Mouse (Mus musculus) intestine, postnatal 0 days (tissue): ENCODE data around the gene Theg. TPM values are rescaled to one million over a fixed set of nuclear protein-coding genes. Genes with fewer than 3 reads are reported as not detected.

Source experiments
- ATAC-seq: fragments of 200-750 bp; cut with Nextera tagmentation; 2 replicates; pipeline ENCODE4 v1.8.0; 2017; ENCODE audit warnings: mild to moderate bottlenecking, moderate TSS enrichment, moderate library complexity
- H3K27ac ChIP-seq: fragments of 300-500 bp; sonication (generic); 2 replicates; pipeline ENCODE4 v1.5.1; 2014; ENCODE audit warnings: mild to moderate bottlenecking, low read depth, low read length, moderate library complexity
- H3K27me3 ChIP-seq: fragments of 300-500 bp; sonication (generic); replicated peaks from 2 replicates; pipeline ENCODE4 v1.6.1; 2014; ENCODE audit warnings: low read length, mixed read lengths; ENCODE audit not compliant: control insufficient read depth, insufficient read depth
- H3K36me3 ChIP-seq: fragments of 300-500 bp; sonication (generic); 2 replicates; pipeline ENCODE4 v1.6.1; 2014; ENCODE audit warnings: mild to moderate bottlenecking, moderate library complexity; ENCODE audit not compliant: control insufficient read depth, insufficient read depth
- H3K4me1 ChIP-seq: fragments of 300-500 bp; sonication (generic); replicated peaks from 2 replicates; pipeline ENCODE4 v1.6.1; 2014; ENCODE audit warnings: antibody characterized with exemption, low read length, mixed read lengths; ENCODE audit not compliant: control insufficient read depth, insufficient read depth
- H3K4me2 ChIP-seq: fragments of 300-500 bp; sonication (generic); replicated peaks from 2 replicates; pipeline ENCODE4 v1.6.1; 2014; ENCODE audit warnings: low read depth, mild to moderate bottlenecking, moderate library complexity
- H3K4me3 ChIP-seq: fragments of 300-500 bp; sonication (generic); 2 replicates; pipeline ENCODE4 v1.5.1; 2014; ENCODE audit warnings: low read depth, low read length
- H3K9ac ChIP-seq: fragments of 300-500 bp; sonication (generic); 2 replicates; pipeline ENCODE4 v1.6.1; 2014; ENCODE audit warnings: mild to moderate bottlenecking, low read depth, low read length
- H3K9me3 ChIP-seq: fragments of 300-500 bp; sonication (generic); 2 replicates; pipeline ENCODE4 v1.6.1; 2016; ENCODE audit warnings: mixed run types; ENCODE audit not compliant: control insufficient read depth
- CTCF ChIP-seq: sonication (generic); IDR thresholded peaks from 2 replicates; pipeline ENCODE4 v1.5.1; 2016; ENCODE audit warnings: low read depth, mild to moderate bottlenecking, control low read depth, antibody characterized with exemption, moderate library complexity
- WGBS: fragments of 180-500 bp; shearing (Covaris S2); extraction: QIAGEN DNeasy Blood & Tissue Kit; methylation state at CpG from one replicate; pipeline ENCODE4 v1.1.7; 2014; 5-methylcytosine and 5-hydroxymethylcytosine counted together
- microRNA-seq: library from miRNA; unstranded; fragments of <30 nt; microRNA quantifications from one replicate; pipeline ENCODE4, GENCODE M21; 2016
- polyA plus RNA-seq: library from polyadenylated mRNA; unstranded; fragments of >200 nt; fragmentation: Nextera tagmentation; extraction: Ambion mirVana; gene quantifications from 2 replicates; pipeline ENCODE4 v1.2.1, GENCODE M21; 2015

Theg gene
- polyA plus RNA-seq, 1 experiment from 2014 or later, result not detected

GRCm38 (mm10) chr10:79527453-79527845 is 59.7 kb downstream of the Theg start:
- 88% methylated on average over 6 of the region's 6 CpGs for WGBS

GRCm38 (mm10) chr10:79526661-79527452 is 60.3 kb downstream of the Theg start:
- H3K4me3 ChIP-seq, result no peak overlapping the region
- TF ChIP-seq CTCF, result no peak
- no peak overlapping the region for H3K9ac ChIP-seq
- H3K4me2 ChIP-seq, result no peak overlapping the region
- no peaks in the 10 kb centered on the region for H3K4me1 ChIP-seq
- peaks cover 47% of the 10 kb centered on the region for H3K36me3 ChIP-seq
- ATAC-seq, result peak; percentile 17; the same call in 1 of the 2 replicates
- H3K27me3 ChIP-seq, result no peaks in the 10 kb centered on the region
- H3K9me3 ChIP-seq, result no peaks in the 10 kb centered on the region
- no peak overlapping the region for H3K27ac ChIP-seq
- 84% methylated on average over 12 of the region's 12 CpGs for WGBS

More at GRCm38 (mm10) chr10:79527453-79527845, 59.7 kb downstream of the Theg start:
- no peak for TF ChIP-seq CTCF
- Histone ChIP-seq H3K27me3 (no peaks in the 10 kb centered on the region), H3K4me3 (no peak overlapping the region), H3K9ac (no peak overlapping the region), H3K9me3 (no peaks in the 10 kb centered on the region), H3K4me1 (no peaks in the 10 kb centered on the region), H3K36me3 (peaks cover 47% of the 10 kb centered on the region), H3K4me2 (no peak overlapping the region), H3K27ac (no peak overlapping the region)
- ATAC-seq, result no peak

Small RNA genes within 50 kb of the gene (microRNA-seq; reads per million reads assigned to microRNA genes)
- 2.2 reads per million for gene Mir6909

Other genes with a start within 250 kb of the Theg start
- not detected in 2 replicates for gene Vmn2r82, start 230.8 kb downstream of the Theg start, polyA plus RNA-seq
- not detected in 2 replicates for gene Vmn2r83, start 118.6 kb downstream of the Theg start, polyA plus RNA-seq
- 141 TPM in 2 replicates for gene Plpp2, start 53.5 kb downstream of the Theg start, polyA plus RNA-seq
- 15.6 and 16.2 TPM in 2 replicates for gene Mier2, start 32.1 kb downstream of the Theg start, polyA plus RNA-seq
- gene C2cd4c, start 26.7 kb upstream of the Theg start, polyA plus RNA-seq, result 0.05 TPM in 2 replicates
- gene Shc2, start 50.6 kb upstream of the Theg start, polyA plus RNA-seq, result 1.9 and 2.2 TPM in 2 replicates
- not detected in 2 replicates for gene Odf3l2, start 58.4 kb upstream of the Theg start, polyA plus RNA-seq
- gene Madcam1, start 77.2 kb upstream of the Theg start, polyA plus RNA-seq, result 15.6 and 16.9 TPM in 2 replicates
- 47.6 and 48.5 TPM in 2 replicates for gene Tpgs1, start 82.0 kb upstream of the Theg start, polyA plus RNA-seq
- gene Cdc34, start 94.9 kb upstream of the Theg start, polyA plus RNA-seq, result 88.0 and 89.6 TPM in 2 replicates
- gene Gzmm, start 101.7 kb upstream of the Theg start, polyA plus RNA-seq, result 0.16 and 0.26 TPM in 2 replicates
- 888 and 937 TPM in 2 replicates for gene Bsg, start 117.2 kb upstream of the Theg start, polyA plus RNA-seq
- gene Hcn2, start 129.3 kb upstream of the Theg start, polyA plus RNA-seq, result 0.38 and 0.43 TPM in 2 replicates
- 18.7 and 20.1 TPM in 2 replicates for gene Polrmt, start 159.2 kb upstream of the Theg start, polyA plus RNA-seq
- gene Fgf22, start 167.7 kb upstream of the Theg start, polyA plus RNA-seq, result 0.13 TPM in 1 of 2 replicates, not detected in the other
- gene Rnf126, start 179.6 kb upstream of the Theg start, polyA plus RNA-seq, result 41.2 and 43.5 TPM in 2 replicates
- 7.3 and 8.9 TPM in 2 replicates for gene Fstl3, start 189.9 kb upstream of the Theg start, polyA plus RNA-seq
- gene Prss57, start 203.6 kb upstream of the Theg start, polyA plus RNA-seq, result 0.07 TPM in 1 of 2 replicates, not detected in the other
- 19.9 and 21.1 TPM in 2 replicates for gene Palm, start 206.2 kb upstream of the Theg start, polyA plus RNA-seq
- gene Misp, start 233.7 kb upstream of the Theg start, polyA plus RNA-seq, result 254 and 255 TPM in 2 replicates